Mouse (Mus musculus): ENCODE measurements around the gene Chil4.
"Not testable (repeated sequence)": the region's sequence is repeated elsewhere in the genome, so short reads cannot be mapped to it uniquely, and the experiment has no call there.

DNA sequence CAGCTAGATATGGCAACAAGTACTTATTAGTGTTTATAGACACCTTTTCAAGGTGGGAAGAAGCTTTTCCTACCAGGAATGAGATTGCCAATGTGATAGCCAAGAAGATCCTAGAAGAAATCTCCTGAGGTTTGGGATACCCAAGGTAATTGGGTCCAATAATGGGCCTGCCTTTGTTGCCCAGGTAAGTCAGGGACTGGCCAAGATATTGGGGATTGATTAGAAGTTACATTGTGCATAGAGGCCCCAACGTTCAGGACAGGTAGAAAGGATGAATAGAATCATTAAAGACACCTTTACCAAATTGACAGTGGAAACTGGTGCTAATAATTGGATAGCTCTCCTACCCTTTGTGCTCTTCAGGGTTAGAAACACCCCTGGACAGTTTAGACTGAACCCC is 21.3 kb downstream of the Chil4 start:
- TF ChIP-seq CTCF, EP300 (IDR thresholded peaks at IDR 0.05; ENCODE audit: low read depth): not testable (repeated sequence)

Data from liver, postnatal 0 days (tissue).